Mouse (Mus musculus): Measurements from ENCODE around the gene Cypt12. TPM values are rescaled to one million over a fixed set of nuclear protein-coding genes. Genes with fewer than 3 reads are reported as not detected.

The Cypt12 gene
- total RNA-seq (2021): not detected

DNA sequence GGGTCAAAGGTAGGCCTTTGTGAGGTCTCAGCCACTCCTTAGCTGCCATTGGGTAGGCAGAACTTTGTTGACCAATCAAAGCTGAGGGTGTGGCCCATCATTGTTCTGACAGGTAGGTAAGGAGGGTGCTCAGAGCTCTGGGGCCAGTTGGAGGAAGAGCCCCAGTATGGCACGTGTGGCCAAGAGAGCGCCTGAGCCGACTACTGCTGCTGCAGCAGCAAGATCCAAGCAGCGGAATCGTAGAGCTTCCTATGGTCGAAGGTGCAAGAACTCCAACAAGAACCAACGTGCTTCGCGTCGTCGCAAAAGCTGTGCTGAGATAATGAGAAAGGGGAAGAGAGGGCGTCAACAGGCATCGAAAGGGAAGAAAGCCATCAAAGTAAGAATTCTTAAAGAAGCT lies at the start of gene Cypt12:
Cypt12 (plus strand) TSS at position 112 of the 400 bp plus-strand sequence.
- no peak for DNase-seq
- intact Hi-C loops (cut with DNase I): no loop called here

DNA sequence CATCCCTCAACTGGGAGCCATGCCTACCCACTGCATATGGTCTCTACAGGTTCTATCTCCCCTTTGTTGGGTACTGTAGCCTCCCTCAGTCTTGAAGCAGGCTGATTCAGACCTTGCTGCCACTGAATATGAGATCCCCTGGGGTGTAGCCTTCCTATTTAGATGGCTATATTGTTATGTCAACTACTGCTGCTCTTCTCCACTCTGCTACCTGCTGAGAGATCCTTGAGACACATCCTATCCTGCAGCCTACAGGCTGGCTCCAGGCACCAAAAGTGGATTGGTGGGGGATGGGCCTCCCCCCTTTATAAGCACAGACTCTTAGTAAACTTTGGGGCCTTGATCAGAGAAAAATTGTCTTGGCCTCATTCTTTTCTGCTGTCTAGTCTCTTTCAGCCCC lies 34.4 kb upstream of the Cypt12 start:
- intact Hi-C loops (cut with DNase I): no loop called here
- no peak for DNase-seq

DNA sequence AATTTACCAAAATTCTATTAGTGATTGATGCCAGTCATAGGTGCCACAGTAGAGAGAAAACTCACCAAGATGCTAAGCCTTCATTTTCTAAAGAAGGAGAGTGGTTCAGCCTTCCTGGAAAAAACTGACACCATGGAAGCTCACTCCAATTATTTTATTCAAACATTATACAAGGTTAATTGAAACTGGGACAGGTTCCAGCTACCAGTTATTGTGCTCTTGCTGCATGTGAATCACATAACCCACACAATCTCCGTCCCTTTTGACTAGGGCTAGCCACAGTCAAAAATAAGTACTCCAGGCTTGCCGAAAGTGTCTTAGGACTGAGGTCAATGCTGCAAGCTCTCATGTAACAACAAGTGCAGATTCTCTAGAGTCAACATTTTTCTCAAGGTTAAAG lies 8.0 kb upstream of the Cypt12 start:
- intact Hi-C loops (cut with DNase I): no loop called here

More for the DNA sequence above, 8.0 kb upstream of the Cypt12 start:
- DNase-seq: no peak
